Mouse (Mus musculus) limb, embryonic 10.5 days (tissue): ENCODE measurements around the gene Gcnt4. TPM values are rescaled to one million over a fixed set of nuclear protein-coding genes. Genes with fewer than 3 reads are reported as not detected.
A peak's percentile ranks its signal among the peaks of the same experiment; 100 is the strongest.
"Not testable (repeated sequence)": the region's sequence is repeated elsewhere in the genome, so short reads cannot be mapped to it uniquely, and the experiment has no call there.

ENCODE experiments used
- DNase-seq: peaks from one replicate; pipeline ENCODE4 v3.0.0-alpha.2; 2017; ENCODE audit warnings: low spot score
- H3K27ac ChIP-seq: fragments of 300-500 bp; sonication (generic); 2 replicates; pipeline ENCODE4 v1.5.1; 2016; ENCODE audit warnings: mild to moderate bottlenecking
- H3K27me3 ChIP-seq: fragments of 300-500 bp; sonication (generic); 2 replicates; pipeline ENCODE4 v1.6.1; 2016; ENCODE audit warnings: low read depth, mild to moderate bottlenecking; ENCODE audit not compliant: poor library complexity, severe bottlenecking
- H3K36me3 ChIP-seq: fragments of 300-500 bp; sonication (generic); 2 replicates; pipeline ENCODE4 v1.6.1; 2016; ENCODE audit warnings: mild to moderate bottlenecking, moderate library complexity
- H3K4me1 ChIP-seq: fragments of 300-500 bp; sonication (generic); 2 replicates; pipeline ENCODE4 v1.6.1; 2016
- H3K4me3 ChIP-seq: fragments of 300-500 bp; sonication (generic); 2 replicates; pipeline ENCODE4 v1.5.1; 2016; ENCODE audit warnings: mild to moderate bottlenecking, moderate library complexity
- H3K9me3 ChIP-seq: fragments of 300-500 bp; sonication (generic); replicated peaks from 2 replicates; pipeline ENCODE4 v1.6.1; 2016; ENCODE audit warnings: mild to moderate bottlenecking
- WGBS: fragments of 180-500 bp; shearing (Covaris S2); methylation state at CpG from one replicate; pipeline ENCODE4 v1.1.7; 2016; 5-methylcytosine and 5-hydroxymethylcytosine counted together
- polyA plus RNA-seq: library from polyadenylated mRNA; unstranded; fragments of >200 nt; fragmentation: Nextera tagmentation; extraction: Ambion mirVana; gene quantifications from 2 replicates; pipeline ENCODE4 v1.2.1, GENCODE M21; 2016

The Gcnt4 gene
- 0.41 and 0.68 TPM in 2 replicates for polyA plus RNA-seq

GRCm38 (mm10) chr13:96923999-96924961 is at the start of gene Gcnt4:
TSS of gene Gcnt4 (plus strand) at chr13:96924689.
- DNase-seq = peak; percentile 72
- Histone ChIP-seq H3K4me1 (peaks cover 33% of the 10 kb centered on the region), H3K27ac (peak within 1 kb of the TSS; percentile 87), H3K36me3 (no peaks in the 10 kb centered on the region), H3K4me3 (peak within 1 kb of the TSS; percentile 81), H3K27me3 (peaks cover 40% of the 10 kb centered on the region), H3K9me3 (no peaks in the 10 kb centered on the region)
- WGBS = 9% methylated on average over 56 of the region's 56 CpGs

GRCm38 (mm10) chr13:96878220-96879057 is 46.0 kb upstream of the Gcnt4 start:
- Histone ChIP-seq H3K27ac (no peak overlapping the region), H3K9me3 (no peaks in the 10 kb centered on the region), H3K4me1 (no peaks in the 10 kb centered on the region), H3K4me3 (no peak overlapping the region), H3K27me3 (no peaks in the 10 kb centered on the region), H3K36me3 (no peaks in the 10 kb centered on the region)
- WGBS = 87% methylated on average over 12 of the region's 12 CpGs
- no peak for DNase-seq

GRCm38 (mm10) chr13:96884534-96884933 is 40.0 kb upstream of the Gcnt4 start:
- H3K27me3 ChIP-seq = no peaks in the 10 kb centered on the region
- H3K4me1 ChIP-seq = no peaks in the 10 kb centered on the region
- no peak overlapping the region for H3K27ac ChIP-seq
- WGBS = 44% methylated on average over 1 of the region's 1 CpGs
- DNase-seq = no peak
- no peaks in the 10 kb centered on the region for H3K36me3 ChIP-seq
- no peaks in the 10 kb centered on the region for H3K9me3 ChIP-seq
- H3K4me3 ChIP-seq = no peak overlapping the region

GRCm38 (mm10) chr13:96889985-96890384 is 34.5 kb upstream of the Gcnt4 start:
- no peaks in the 10 kb centered on the region for H3K4me1 ChIP-seq
- H3K27me3 ChIP-seq = no peaks in the 10 kb centered on the region
- no peak overlapping the region for H3K27ac ChIP-seq
- DNase-seq = no peak
- no peak overlapping the region for H3K4me3 ChIP-seq
- WGBS = 39% methylated on average over 2 of the region's 2 CpGs
- H3K9me3 ChIP-seq = no peaks in the 10 kb centered on the region
- no peaks in the 10 kb centered on the region for H3K36me3 ChIP-seq

- DNase-seq = no peak
- H3K27ac ChIP-seq = no peak overlapping the region
- no peak overlapping the region for H3K4me3 ChIP-seq
- H3K9me3 ChIP-seq = no peaks in the 10 kb centered on the region
- H3K27me3 ChIP-seq = no peaks in the 10 kb centered on the region
- H3K36me3 ChIP-seq = no peaks in the 10 kb centered on the region
- WGBS = 85% methylated on average over 2 of the region's 2 CpGs
- H3K4me1 ChIP-seq = no peaks in the 10 kb centered on the region
Observed at GRCm38 (mm10) chr13:96895144-96895543, 29.3 kb upstream of the Gcnt4 start.

- H3K4me1 ChIP-seq = no peaks in the 10 kb centered on the region
- WGBS = 74% methylated on average over 3 of the region's 3 CpGs
- no peaks in the 10 kb centered on the region for H3K9me3 ChIP-seq
- DNase-seq = no peak
- H3K27me3 ChIP-seq = no peaks in the 10 kb centered on the region
- H3K36me3 ChIP-seq = no peaks in the 10 kb centered on the region
- H3K4me3 ChIP-seq = no peak overlapping the region
- no peak overlapping the region for H3K27ac ChIP-seq
Observed at GRCm38 (mm10) chr13:96906717-96907116, 17.8 kb upstream of the Gcnt4 start.

GRCm38 (mm10) chr13:96911202-96911601 is 13.3 kb upstream of the Gcnt4 start:
- DNase-seq = no peak

GRCm38 (mm10) chr13:96923134-96923533 is 1.4 kb upstream of the Gcnt4 start:
- peaks cover 23% of the 10 kb centered on the region for H3K4me1 ChIP-seq
- H3K27me3 ChIP-seq = peaks cover 40% of the 10 kb centered on the region
- H3K4me3 ChIP-seq, H3K27ac ChIP-seq, H3K9me3 ChIP-seq, DNase-seq, H3K36me3 ChIP-seq: not testable (repeated sequence)
- WGBS = 93% methylated on average over 4 of the region's 4 CpGs

More at GRCm38 (mm10) chr13:96911202-96911601, 13.3 kb upstream of the Gcnt4 start:
- H3K27ac ChIP-seq = no peak overlapping the region
- no peaks in the 10 kb centered on the region for H3K4me1 ChIP-seq
- no peak overlapping the region for H3K4me3 ChIP-seq
- WGBS = 86% methylated on average over 3 of the region's 3 CpGs
- H3K27me3 ChIP-seq = no peaks in the 10 kb centered on the region
- H3K36me3 ChIP-seq = no peaks in the 10 kb centered on the region
- H3K9me3 ChIP-seq = no peaks in the 10 kb centered on the region

- Histone ChIP-seq H3K9me3 (no peaks in the 10 kb centered on the region), H3K27ac (peak overlapping the region; percentile 87), H3K4me1 (peaks cover 39% of the 10 kb centered on the region), H3K4me3 (peak overlapping the region; percentile 81), H3K36me3 (no peaks in the 10 kb centered on the region), H3K27me3 (peaks cover 40% of the 10 kb centered on the region)
- WGBS = under 1% methylated on average over 53 of the region's 53 CpGs
- peak; percentile 63 for DNase-seq
Observed at GRCm38 (mm10) chr13:96924985-96925745, 676 bp downstream of the Gcnt4 start.

GRCm38 (mm10) chr13:96925991-96926725 is 1.7 kb downstream of the Gcnt4 start:
- DNase-seq = peak; percentile 37
- peaks cover 45% of the 10 kb centered on the region for H3K4me1 ChIP-seq
- peaks cover 40% of the 10 kb centered on the region for H3K27me3 ChIP-seq
- 27% methylated on average over 10 of the region's 10 CpGs for WGBS
- no peaks in the 10 kb centered on the region for H3K36me3 ChIP-seq
- H3K4me3 ChIP-seq = peak overlapping the region; percentile 81; the same call in 1 of the 2 replicates
- no peak overlapping the region for H3K27ac ChIP-seq
- no peaks in the 10 kb centered on the region for H3K9me3 ChIP-seq

GRCm38 (mm10) chr13:96927781-96928180 is 3.3 kb downstream of the Gcnt4 start:
- no peak overlapping the region; the same call in 1 of the 2 replicates for H3K27ac ChIP-seq
- H3K4me3 ChIP-seq = no peak overlapping the region
- H3K36me3 ChIP-seq = no peaks in the 10 kb centered on the region
- WGBS = 93% methylated on average over 1 of the region's 1 CpGs
- H3K9me3 ChIP-seq = no peaks in the 10 kb centered on the region
- H3K27me3 ChIP-seq = peaks cover 40% of the 10 kb centered on the region
- H3K4me1 ChIP-seq = peaks cover 45% of the 10 kb centered on the region
- DNase-seq = no peak
